Mouse (Mus musculus): Measurements from ENCODE around the gene Swi5.

DNA sequence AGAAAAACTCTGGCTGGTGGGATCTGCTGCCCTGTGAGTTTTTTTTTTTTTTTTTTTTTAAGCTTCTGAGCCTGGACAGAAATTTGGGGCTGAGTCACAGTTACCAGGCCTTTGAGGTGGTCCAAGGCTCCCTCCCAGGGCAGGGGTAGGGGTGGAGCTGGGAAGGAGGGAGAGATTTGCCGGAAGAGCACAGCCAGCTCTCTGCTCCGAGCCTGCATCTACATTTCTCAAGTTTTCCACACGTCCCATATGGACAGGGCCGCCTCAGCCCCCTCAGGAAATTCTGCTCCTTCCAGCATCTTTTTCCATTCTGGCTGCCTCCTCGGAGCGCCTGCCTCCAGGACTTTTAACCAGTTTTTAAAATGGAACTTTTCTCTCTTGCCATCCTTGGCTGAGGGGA, 41.7 kb upstream of the Swi5 start:
- TF ChIP-seq MXI1 (IDR thresholded peaks at IDR 0.05; ENCODE audit: low read depth, low read length) (no peak), EP300 (IDR thresholded peaks at IDR 0.05; ENCODE audit: low read depth in 1 of 2, low read length in 2 of 2) (no peak)
